Mouse (Mus musculus) erythroblast, adult 5-6 weeks (primary cell): Measurements from ENCODE around the gene Dhrs1. TPM values are rescaled to one million over a fixed set of nuclear protein-coding genes. Genes with fewer than 3 reads are reported as not detected.

Experiments
- ATAC-seq: replicated peaks from 2 replicates; pipeline ENCODE4 v1.8.0; 2016; ENCODE audit warnings: moderate number of reproducible peaks, mild to moderate bottlenecking, moderate TSS enrichment, inconsistent platforms; ENCODE audit not compliant: poor library complexity, low FRiP score, severe bottlenecking
- total RNA-seq, 2 experiments: library from RNA; stranded (forward) in 1 of 2; stranded (reverse) in 1 of 2; fragments of 150-400 nt in 1 of 2; fragments of 200-764, 138-1000 nt in 1 of 2; gene quantifications; 2 replicates each; pipeline versions ENCODE4 v1.2.3 to v1.2.4; 2015 to 2017; ENCODE audit warnings: low replicate concordance in 2 of 2

Dhrs1 gene
- total RNA-seq, 2 experiments from 2014 or later = 14.9 to 27.1 TPM

- ATAC-seq = no peak
Observed at GRCm38 (mm10) chr14:55767519-55768414, 22.3 kb upstream of the Dhrs1 start.

- no peak for ATAC-seq
Observed at GRCm38 (mm10) chr14:55765696-55766095, 20.2 kb upstream of the Dhrs1 start, which contains the start of gene Ltb4r1. Gene Ltb4r1, plus strand, starts transcription at chr14:55765962.

- no peak for ATAC-seq
Observed at GRCm38 (mm10) chr14:55763166-55763565, 17.7 kb upstream of the Dhrs1 start.

GRCm38 (mm10) chr14:55762001-55762821 lies 16.7 kb upstream of the Dhrs1 start:
- no peak for ATAC-seq

GRCm38 (mm10) chr14:55761163-55761562 lies 15.7 kb upstream of the Dhrs1 start, which contains the start of gene Ltb4r2:
Gene Ltb4r2, plus strand, starts transcription at chr14:55761428.
- ATAC-seq = no peak

- peak; percentile 50; the same call in 1 of the 2 replicates for ATAC-seq
Observed at GRCm38 (mm10) chr14:55760156-55760555, 14.7 kb upstream of the Dhrs1 start.

- no peak for ATAC-seq
Observed at GRCm38 (mm10) chr14:55758363-55758784, 12.9 kb upstream of the Dhrs1 start, which contains the start of gene Cideb. Gene Cideb, minus strand, starts transcription at chr14:55758458.

GRCm38 (mm10) chr14:55757566-55757965 lies 12.1 kb upstream of the Dhrs1 start:
- ATAC-seq = no peak

GRCm38 (mm10) chr14:55747051-55747847 lies 1.8 kb upstream of the Dhrs1 start:
- ATAC-seq = no peak

GRCm38 (mm10) chr14:55745861-55746237 lies 359 bp upstream of the Dhrs1 start:
- ATAC-seq = 0 out of 2 replicates have a peak, but pooled peaks have one; percentile 6

GRCm38 (mm10) chr14:55743711-55744110 lies 1.8 kb downstream of the Dhrs1 start:
- ATAC-seq = peak; percentile 67

GRCm38 (mm10) chr14:55737086-55737687 lies 8.3 kb downstream of the Dhrs1 start:
- no peak for ATAC-seq

- no peak for ATAC-seq
Observed at GRCm38 (mm10) chr14:55735758-55736157, 9.7 kb downstream of the Dhrs1 start.

GRCm38 (mm10) chr14:55735334-55735733 lies 10.2 kb downstream of the Dhrs1 start:
- no peak for ATAC-seq

GRCm38 (mm10) chr14:55734869-55735268 lies 10.6 kb downstream of the Dhrs1 start:
- ATAC-seq = no peak

- no peak for ATAC-seq
Observed at GRCm38 (mm10) chr14:55733889-55734288, 11.6 kb downstream of the Dhrs1 start.

- no peak for ATAC-seq
Observed at GRCm38 (mm10) chr14:55730531-55731032, 14.9 kb downstream of the Dhrs1 start.

GRCm38 (mm10) chr14:55730116-55730515 lies 15.4 kb downstream of the Dhrs1 start:
- ATAC-seq = no peak
